Mouse (Mus musculus) hindbrain, embryonic 10.5 days (tissue): Measurements from ENCODE around the gene Tnip2. TPM values are rescaled to one million over a fixed set of nuclear protein-coding genes. Genes with fewer than 3 reads are reported as not detected.
A peak's percentile ranks its signal among the peaks of the same experiment; 100 is the strongest.

Experiments used
- DNase-seq: peaks from one replicate; pipeline ENCODE4 v3.0.0-alpha.2; 2017; ENCODE audit warnings: low spot score
- H3K27ac ChIP-seq: fragments of 300-500 bp; sonication (generic); 2 replicates; pipeline ENCODE4 v1.5.1; 2016; ENCODE audit warnings: mild to moderate bottlenecking, moderate library complexity
- H3K27me3 ChIP-seq: fragments of 300-500 bp; sonication (generic); 2 replicates; pipeline ENCODE4 v1.6.1; 2016; ENCODE audit warnings: mild to moderate bottlenecking; ENCODE audit not compliant: poor library complexity, insufficient read depth, severe bottlenecking
- H3K36me3 ChIP-seq: fragments of 300-500 bp; sonication (generic); 2 replicates; pipeline ENCODE4 v1.6.1; 2016; ENCODE audit warnings: mild to moderate bottlenecking, moderate library complexity
- H3K4me1 ChIP-seq: fragments of 300-500 bp; sonication (generic); replicated peaks from 2 replicates; pipeline ENCODE4 v1.6.1; 2016; ENCODE audit warnings: mild to moderate bottlenecking
- H3K4me3 ChIP-seq: fragments of 300-500 bp; sonication (generic); 2 replicates; pipeline ENCODE4 v1.5.1; 2016; ENCODE audit warnings: mild to moderate bottlenecking, moderate library complexity
- H3K9me3 ChIP-seq: fragments of 300-500 bp; sonication (generic); 2 replicates; pipeline ENCODE4 v1.6.1; 2016; ENCODE audit warnings: mild to moderate bottlenecking, moderate library complexity
- WGBS: fragments of 180-500 bp; shearing (Covaris S2); methylation state at CpG from one replicate; pipeline ENCODE4 v1.1.7; 2016; 5-methylcytosine and 5-hydroxymethylcytosine counted together
- polyA plus RNA-seq: library from polyadenylated mRNA; unstranded; fragments of >200 nt; fragmentation: Nextera tagmentation; extraction: Ambion mirVana; gene quantifications from 2 replicates; pipeline ENCODE4 v1.2.1, GENCODE M21; 2016

Tnip2 gene
- polyA plus RNA-seq, 1 experiment from 2014 or later: 5.6 TPM

DNA sequence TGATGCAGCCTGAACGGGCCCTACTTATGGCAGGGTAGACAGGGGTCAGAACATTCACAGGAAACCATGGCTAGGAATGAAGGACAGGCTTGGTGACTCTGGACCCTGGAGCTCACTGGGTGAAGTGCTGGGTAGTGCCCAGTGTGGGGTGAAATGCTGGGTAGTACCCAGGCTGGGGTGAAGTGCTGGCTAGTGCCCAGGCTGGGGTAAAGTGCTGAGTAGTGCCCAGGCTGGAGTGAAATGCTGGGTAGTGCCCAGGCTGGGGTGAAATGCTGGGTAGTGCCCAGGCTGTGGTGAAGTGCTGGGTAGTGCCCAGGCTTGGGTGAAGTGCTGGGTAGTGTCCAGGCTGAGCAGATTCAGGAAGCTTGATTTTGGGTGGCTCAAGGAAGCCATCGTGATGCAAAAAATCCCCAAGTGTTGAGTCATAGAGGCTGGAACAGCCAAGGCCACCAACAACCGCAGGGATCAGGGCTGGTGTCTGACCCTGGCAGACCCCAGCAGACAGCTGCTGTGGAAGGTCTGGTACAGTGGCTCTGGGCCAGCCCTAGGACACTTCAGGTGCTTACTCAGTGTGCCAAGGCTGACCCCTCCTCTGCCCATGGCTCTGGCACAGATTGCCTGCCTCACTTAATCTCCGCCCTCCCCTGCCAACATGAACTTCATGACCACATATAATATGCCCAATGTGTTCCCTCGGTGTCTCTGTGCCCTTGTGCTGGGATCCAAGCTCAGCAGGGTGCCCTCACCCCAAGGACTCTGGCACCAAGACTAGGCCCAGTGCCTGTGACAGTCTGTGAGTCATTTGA, 21.2 kb upstream of the Tnip2 start:
- Histone ChIP-seq H3K4me3 (no peak overlapping the region), H3K4me1 (0 out of 2 replicates have a peak, but pooled peaks cover 4% of the 10 kb centered on the region), H3K9me3 (no peaks in the 10 kb centered on the region), H3K27ac (no peak overlapping the region), H3K27me3 (no peaks in the 10 kb centered on the region), H3K36me3 (no peaks in the 10 kb centered on the region)
- 86% methylated on average over 5 of the region's 5 CpGs for WGBS
- no peak for DNase-seq

DNA sequence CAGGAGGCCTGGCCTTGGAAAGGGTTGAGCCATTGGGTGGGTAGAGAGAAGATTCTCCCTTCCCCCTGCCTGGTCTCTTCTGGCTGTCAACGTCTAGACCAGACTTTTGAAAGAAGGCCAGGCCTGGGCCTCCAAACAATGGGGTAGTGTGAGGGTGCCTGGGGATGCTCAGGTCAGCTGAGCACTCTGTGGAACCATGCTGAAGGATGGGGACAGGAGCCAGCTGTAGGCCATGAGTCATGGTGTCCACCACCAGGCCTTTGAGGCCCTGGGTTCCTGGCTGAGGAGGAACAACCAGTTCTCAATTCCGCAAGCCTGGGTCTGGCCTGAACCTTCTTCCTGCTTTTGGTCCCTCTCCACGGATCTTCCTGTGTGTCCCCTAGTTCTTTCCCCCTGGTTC, 20.0 kb upstream of the Tnip2 start:
- DNase-seq: no peak
- 72% methylated on average over 3 of the region's 3 CpGs for WGBS
- Histone ChIP-seq H3K27ac (no peak overlapping the region), H3K4me3 (no peak overlapping the region), H3K9me3 (no peaks in the 10 kb centered on the region), H3K27me3 (no peaks in the 10 kb centered on the region), H3K4me1 (0 out of 2 replicates have a peak, but pooled peaks cover 4% of the 10 kb centered on the region), H3K36me3 (no peaks in the 10 kb centered on the region)

DNA sequence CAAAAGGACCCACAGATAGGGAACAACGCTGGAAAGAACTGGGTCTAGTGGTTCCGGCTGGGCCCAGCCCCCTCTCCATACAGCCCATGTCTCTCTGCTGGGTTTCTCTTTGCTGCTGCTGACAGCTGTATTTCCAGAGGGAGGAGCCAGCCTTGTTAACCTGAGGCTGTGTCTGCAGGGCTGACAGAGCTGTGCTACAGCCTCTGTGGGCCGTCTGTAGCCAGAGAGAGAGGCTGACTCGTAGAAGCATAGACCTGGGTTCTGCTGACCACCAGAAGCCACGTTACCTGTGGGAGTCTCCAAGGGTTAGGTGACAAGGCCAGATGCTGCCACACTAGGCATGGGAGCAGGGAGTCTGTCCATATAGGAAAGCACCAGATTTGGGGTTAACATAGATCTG, 19.3 kb upstream of the Tnip2 start:
- no peak for DNase-seq
- H3K27ac ChIP-seq: no peak overlapping the region
- H3K9me3 ChIP-seq: no peaks in the 10 kb centered on the region
- H3K4me3 ChIP-seq: no peak overlapping the region
- WGBS: 74% methylated on average over 5 of the region's 5 CpGs
- H3K4me1 ChIP-seq: 0 out of 2 replicates have a peak, but pooled peaks cover 4% of the 10 kb centered on the region
- no peaks in the 10 kb centered on the region for H3K36me3 ChIP-seq
- no peaks in the 10 kb centered on the region for H3K27me3 ChIP-seq

DNA sequence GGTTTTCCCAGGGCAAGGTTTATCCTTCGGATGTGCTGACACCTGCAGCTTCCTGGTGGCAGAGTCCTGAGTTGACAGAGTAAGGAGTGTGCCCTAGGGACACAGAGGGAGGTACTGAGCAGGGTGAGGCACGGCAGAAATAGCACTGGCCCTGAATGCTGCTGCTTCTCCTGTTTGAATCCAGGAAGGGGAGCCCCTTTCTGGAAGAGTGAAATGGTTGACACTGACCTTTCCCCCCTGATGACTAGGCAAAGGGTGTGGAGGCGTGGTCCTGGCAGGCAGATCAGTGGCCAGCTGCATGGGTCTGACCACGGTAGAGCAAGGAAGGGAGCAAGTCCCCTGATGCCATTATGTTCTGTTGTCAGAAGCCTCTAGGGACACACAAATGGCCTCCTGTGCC, 16.9 kb upstream of the Tnip2 start:
- DNase-seq: no peak
- no peak overlapping the region for H3K4me3 ChIP-seq
- peaks cover 16% of the 10 kb centered on the region; the same call in 1 of the 2 replicates for H3K4me1 ChIP-seq
- H3K36me3 ChIP-seq: no peaks in the 10 kb centered on the region
- H3K9me3 ChIP-seq: no peaks in the 10 kb centered on the region
- H3K27ac ChIP-seq: no peak overlapping the region
- peaks cover 19% of the 10 kb centered on the region for H3K27me3 ChIP-seq
- 56% methylated on average over 4 of the region's 4 CpGs for WGBS

DNA sequence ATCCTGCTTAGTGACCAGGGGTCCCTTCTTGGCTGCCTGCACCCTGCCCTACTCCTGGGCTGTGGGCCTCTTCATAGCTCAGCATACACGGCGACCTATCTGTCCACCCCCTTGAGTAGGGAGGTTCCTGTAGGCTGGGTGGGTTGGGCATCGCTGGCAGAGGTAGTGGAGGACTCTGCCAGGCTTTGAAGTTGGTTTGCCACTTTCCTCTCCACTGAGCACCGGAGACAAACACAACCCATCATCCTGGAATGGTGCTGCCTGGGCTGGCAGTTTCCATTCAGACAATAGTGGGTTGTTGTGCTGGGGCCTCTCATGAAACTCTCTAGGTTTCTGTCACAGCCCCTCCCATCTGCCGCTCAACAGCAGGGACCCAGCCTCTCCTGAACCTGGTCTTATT, 16.3 kb upstream of the Tnip2 start:
- no peak for DNase-seq
- Histone ChIP-seq H3K27me3 (peaks cover 19% of the 10 kb centered on the region), H3K4me1 (peaks cover 17% of the 10 kb centered on the region; the same call in 1 of the 2 replicates), H3K27ac (no peak overlapping the region), H3K9me3 (no peaks in the 10 kb centered on the region), H3K4me3 (no peak overlapping the region), H3K36me3 (no peaks in the 10 kb centered on the region)
- WGBS: 83% methylated on average over 5 of the region's 5 CpGs

DNA sequence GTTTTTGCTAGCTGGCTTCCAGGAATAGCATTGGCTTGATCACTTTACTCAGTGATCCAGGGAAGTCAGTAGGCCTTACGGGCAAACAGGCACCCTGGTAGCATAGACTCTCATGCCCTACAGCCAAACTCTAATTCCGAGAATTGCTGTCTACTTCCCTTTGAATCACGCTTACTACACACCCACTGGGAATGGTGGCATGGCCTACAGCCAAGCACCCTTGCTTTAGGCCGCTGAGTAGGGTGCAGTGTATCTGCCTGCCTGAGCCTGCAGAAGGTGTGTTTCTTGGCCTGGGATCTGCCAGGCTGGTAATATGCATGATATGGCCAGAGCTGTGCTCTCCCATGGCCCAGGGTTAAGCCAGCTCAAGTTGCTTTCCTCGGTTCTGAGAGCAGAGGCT, 14.9 kb upstream of the Tnip2 start:
- Histone ChIP-seq H3K27ac (no peak overlapping the region), H3K4me3 (no peak overlapping the region), H3K27me3 (peaks cover 24% of the 10 kb centered on the region), H3K9me3 (no peaks in the 10 kb centered on the region), H3K4me1 (peaks cover 17% of the 10 kb centered on the region; the same call in 1 of the 2 replicates), H3K36me3 (no peaks in the 10 kb centered on the region)
- 81% methylated on average over 5 of the region's 5 CpGs for WGBS
- no peak for DNase-seq

DNA sequence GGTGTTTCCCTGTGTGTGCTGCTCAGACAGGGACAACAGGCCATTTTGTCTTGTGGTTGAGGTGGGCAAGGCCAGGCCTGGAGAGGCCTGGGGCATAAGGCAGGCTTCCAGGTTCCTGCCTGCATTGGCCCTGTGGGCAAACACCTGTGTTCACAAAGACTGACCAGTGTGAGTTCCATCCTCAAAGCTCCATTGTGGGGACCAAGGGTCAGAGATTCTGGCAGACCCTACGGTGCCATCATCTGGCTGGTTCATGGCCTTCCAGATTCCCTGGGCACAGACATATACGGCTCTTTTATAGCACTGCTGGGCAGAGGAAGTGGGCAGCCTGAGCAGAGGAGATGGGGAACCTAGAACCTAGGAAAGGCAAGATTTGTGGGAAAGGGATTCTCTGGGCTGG, 13.6 kb upstream of the Tnip2 start:
- H3K4me1 ChIP-seq: peaks cover 17% of the 10 kb centered on the region; the same call in 1 of the 2 replicates
- H3K9me3 ChIP-seq: no peaks in the 10 kb centered on the region
- 83% methylated on average over 2 of the region's 2 CpGs for WGBS
- no peaks in the 10 kb centered on the region for H3K36me3 ChIP-seq
- no peak overlapping the region for H3K4me3 ChIP-seq
- no peak overlapping the region for H3K27ac ChIP-seq
- DNase-seq: no peak
- H3K27me3 ChIP-seq: peaks cover 24% of the 10 kb centered on the region

DNA sequence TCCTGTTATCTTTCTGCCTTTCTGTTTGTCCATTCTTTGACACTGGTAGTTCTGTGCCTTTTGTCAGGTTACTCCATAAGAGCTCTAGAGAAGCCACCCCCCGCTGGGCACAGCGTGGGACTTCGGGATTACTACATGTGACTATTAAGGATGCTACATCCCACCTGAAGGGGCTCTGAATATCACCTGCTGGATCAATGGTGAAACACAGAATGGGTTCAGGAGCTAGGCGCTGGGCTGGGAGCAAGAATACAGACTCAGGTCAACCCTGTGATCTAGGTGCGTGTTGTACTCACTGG, 12.6 kb upstream of the Tnip2 start:
- Histone ChIP-seq H3K27me3 (peaks cover 24% of the 10 kb centered on the region), H3K27ac (no peak overlapping the region), H3K4me1 (peaks cover 17% of the 10 kb centered on the region; the same call in 1 of the 2 replicates), H3K4me3 (peak overlapping the region; percentile 59), H3K36me3 (no peaks in the 10 kb centered on the region), H3K9me3 (no peaks in the 10 kb centered on the region)
- DNase-seq: no peak
- WGBS: 28% methylated on average over 5 of the region's 5 CpGs

DNA sequence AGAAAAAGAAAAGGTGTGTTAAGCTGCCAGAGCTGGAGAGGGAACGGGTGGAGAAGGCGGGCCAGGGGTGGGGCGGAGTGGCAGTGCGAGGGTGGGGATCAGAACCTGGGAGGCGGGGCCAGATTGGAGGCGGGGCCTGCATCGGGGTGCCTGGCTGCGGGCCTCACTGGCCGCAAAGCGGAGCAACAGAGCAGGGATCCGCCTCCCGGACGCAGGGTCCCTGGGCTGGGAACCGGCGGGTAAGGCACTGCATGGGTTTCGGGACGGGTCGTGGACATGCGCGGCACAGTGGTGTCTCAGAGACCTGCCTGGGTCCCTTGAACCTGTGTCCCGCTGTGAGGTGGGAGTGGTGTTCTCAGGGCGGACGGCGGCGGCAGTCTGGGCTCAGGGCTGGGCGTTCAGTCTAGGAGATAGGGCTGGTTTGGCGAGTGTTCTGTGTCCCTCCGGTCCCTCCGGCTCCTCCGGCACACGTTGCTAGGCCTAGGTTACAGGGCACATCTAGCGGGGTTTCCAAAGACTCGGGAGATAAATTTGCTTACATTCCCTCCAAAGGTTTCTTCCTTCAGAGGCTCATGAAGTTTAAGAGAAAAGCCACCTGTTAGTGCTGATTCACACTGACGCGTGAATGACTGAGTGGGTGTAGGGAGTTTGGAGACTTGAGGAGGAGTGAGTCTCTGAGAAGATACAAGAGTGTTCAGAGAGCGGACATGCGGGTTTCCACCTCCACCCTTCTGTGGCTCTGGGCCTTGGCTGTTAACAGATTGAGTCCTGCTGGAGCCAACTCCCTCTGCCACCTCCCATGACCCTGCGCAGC, 12.1 kb upstream of the Tnip2 start, which contains the start of gene Sh3bp2:
Gene Sh3bp2, plus strand, starts transcription at position 176 of the 814 bp plus-strand sequence.
- Histone ChIP-seq H3K27ac (peak within 1 kb of the TSS; percentile 74), H3K9me3 (no peaks in the 10 kb centered on the region), H3K36me3 (no peaks in the 10 kb centered on the region), H3K27me3 (peaks cover 24% of the 10 kb centered on the region), H3K4me3 (peak within 1 kb of the TSS; percentile 59), H3K4me1 (peaks cover 17% of the 10 kb centered on the region; the same call in 1 of the 2 replicates)
- WGBS: 3% methylated on average over 38 of the region's 38 CpGs
- DNase-seq: peak; percentile 90

DNA sequence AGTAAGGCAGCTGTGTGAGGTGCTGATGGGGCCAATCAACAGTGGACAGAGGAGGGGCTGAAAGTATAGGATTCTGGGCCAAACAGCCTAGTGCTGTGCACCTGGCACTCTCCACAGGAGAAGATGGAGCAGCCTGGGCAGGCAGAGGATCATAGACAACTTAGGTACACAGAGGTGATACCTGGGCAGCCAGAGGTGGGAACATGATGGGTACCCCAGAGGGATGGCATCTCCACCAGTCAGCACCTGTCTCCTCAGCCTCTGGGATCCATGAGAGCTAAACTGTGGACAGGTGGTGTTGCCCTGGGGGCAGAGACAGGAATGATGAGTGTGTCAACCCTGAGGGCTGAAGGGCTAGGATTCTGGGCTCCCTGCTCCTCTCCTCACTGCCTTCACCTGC, 10.7 kb upstream of the Tnip2 start:
- Histone ChIP-seq H3K36me3 (no peaks in the 10 kb centered on the region), H3K4me3 (no peak overlapping the region), H3K27me3 (peaks cover 24% of the 10 kb centered on the region), H3K9me3 (no peaks in the 10 kb centered on the region), H3K4me1 (peaks cover 13% of the 10 kb centered on the region; the same call in 1 of the 2 replicates), H3K27ac (no peak overlapping the region)
- DNase-seq: no peak

DNA sequence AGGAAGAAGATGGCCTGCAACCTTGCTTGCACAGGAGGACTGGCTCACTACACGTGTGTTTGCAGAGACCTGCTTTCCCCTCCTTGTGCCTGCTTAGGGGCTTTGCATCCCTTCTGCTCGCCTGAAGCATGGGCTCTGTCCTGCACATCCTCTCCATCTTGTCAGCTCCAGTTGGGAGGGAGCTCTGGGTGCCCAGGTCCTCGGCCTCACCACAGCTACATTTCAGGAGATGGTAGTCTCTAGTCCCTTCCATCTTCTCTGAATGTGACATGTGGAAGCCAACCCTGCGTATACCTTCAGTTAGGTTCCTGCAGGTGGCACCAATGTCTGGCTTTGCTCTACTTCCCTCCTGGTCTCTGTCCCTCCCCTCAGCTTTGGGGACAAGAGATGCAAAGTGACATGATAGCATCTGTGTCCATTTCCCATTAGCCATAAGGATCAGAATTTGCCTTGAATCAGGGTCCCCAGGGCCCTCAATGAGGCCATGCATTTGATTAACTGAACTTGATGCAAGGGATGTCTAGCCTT, 10.2 kb upstream of the Tnip2 start:
- H3K9me3 ChIP-seq: no peaks in the 10 kb centered on the region
- H3K27me3 ChIP-seq: peaks cover 24% of the 10 kb centered on the region
- 56% methylated on average over 4 of the region's 4 CpGs for WGBS
- no peak overlapping the region for H3K27ac ChIP-seq
- no peaks in the 10 kb centered on the region for H3K36me3 ChIP-seq
- peaks cover 13% of the 10 kb centered on the region; the same call in 1 of the 2 replicates for H3K4me1 ChIP-seq
- no peak overlapping the region for H3K4me3 ChIP-seq
- no peak for DNase-seq

DNA sequence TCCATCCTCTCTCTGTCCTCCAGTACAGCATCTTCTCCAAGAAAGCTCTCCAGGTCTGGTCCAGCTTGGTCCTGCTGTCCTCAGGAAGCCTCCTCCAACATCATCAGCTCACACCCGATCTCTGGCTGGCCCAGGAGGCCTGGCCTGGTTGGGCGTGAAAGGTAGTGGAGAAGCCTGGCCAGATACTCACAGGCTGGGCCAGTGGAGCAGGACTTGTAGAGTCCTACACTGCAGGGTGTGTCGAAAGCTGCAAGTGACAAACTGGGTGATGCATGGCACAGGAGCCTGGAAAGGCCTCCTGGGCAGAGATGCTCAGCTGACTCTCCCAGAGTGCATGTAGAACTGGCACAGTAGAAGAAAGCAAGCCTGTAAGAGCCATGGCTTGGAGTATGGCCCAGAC, 7.5 kb upstream of the Tnip2 start:
- Histone ChIP-seq H3K36me3 (no peaks in the 10 kb centered on the region), H3K27me3 (peaks cover 11% of the 10 kb centered on the region), H3K4me3 (no peak overlapping the region), H3K27ac (no peak overlapping the region), H3K9me3 (no peaks in the 10 kb centered on the region), H3K4me1 (peaks cover 8% of the 10 kb centered on the region; the same call in 1 of the 2 replicates)
- DNase-seq: no peak
- 92% methylated on average over 3 of the region's 3 CpGs for WGBS
